Mouse (Mus musculus): ENCODE results near the gene Pnma1. TPM values are rescaled to one million over a fixed set of nuclear protein-coding genes. Genes with fewer than 3 reads are reported as not detected.
A peak's percentile ranks its signal among the peaks of the same experiment; 100 is the strongest.

Gene Pnma1
- total and polyA plus RNA-seq, 3 experiments, result 0.13 to 0.30 TPM; not detected in 1

GRCm38 (mm10) chr12:84114153-84114994, 33.9 kb downstream of the Pnma1 start, which contains the start of gene Dnal1:
TSS of gene Dnal1 (plus strand) at chr12:84114366.
- Histone ChIP-seq H3K79me2 (replicated peaks; ENCODE audit: control insufficient read depth, extremely low read depth, insufficient read depth, poor library complexity, severe bottlenecking) (no peaks in the 10 kb centered on the region), H3K9me3 (replicated peaks; ENCODE audit: low read length) (no peaks in the 10 kb centered on the region), H3K4me3 (replicated peaks in 1 of 3; ENCODE audit: low read depth in 2 of 3, low read length in 2 of 3, poor library complexity in 1 of 3) (peak within 1 kb of the TSS; percentile 58 to 72 (median 70)), H3K27ac (ENCODE audit: insufficient read depth, low read depth) (no peak within 1 kb of the TSS), H3K36me3 (replicated peaks in 1 of 2; ENCODE audit: control insufficient read depth in 1 of 2, insufficient read depth in 1 of 2, low read length in 1 of 2) (no peaks in the 10 kb centered on the region), H3K27me3 (replicated peaks) (no peaks in the 10 kb centered on the region), H3K4me2 (ENCODE audit: insufficient read depth, low read depth, poor library complexity, severe bottlenecking) (peak within 1 kb of the TSS; percentile 92), H3K4me1 (ENCODE audit: control insufficient read depth in 1 of 2, insufficient read depth in 2 of 2) (peaks cover 10 to 19% of the 10 kb centered on the region in 2 experiments), H3K9ac (ENCODE audit: insufficient read depth, low read depth) (peak within 1 kb of the TSS; percentile 50)
- dilution Hi-C loops (cut with MboI; ENCODE audit: extremely low pct_ligation_motif_present, extremely low pct_unique_long_range_greater_than_20kb, low sequenced_read_pairs) (no loop called here), in situ Hi-C loops (cut with MboI; ENCODE audit: low pct_ligation_motif_present, low pct_unique_long_range_greater_than_20kb, low sequenced_read_pairs) (no loop called here)
- TF ChIP-seq NRF1 (IDR thresholded peaks at IDR 0.05; ENCODE audit: low read depth, low read length) (peak; percentile 89), SIN3A (IDR thresholded peaks at IDR 0.05; ENCODE audit: low read length) (peak; percentile 69), NELFE (IDR thresholded peaks at IDR 0.05; ENCODE audit: low read depth, low read length) (0 out of 2 replicates have a peak, but pooled peaks have one; percentile 7), ELF1 (IDR thresholded peaks at IDR 0.05; ENCODE audit: low read depth, low read length) (peak; percentile 20; the same call in 1 of the 2 replicates), USF1 (IDR thresholded peaks at IDR 0.05; ENCODE audit: low read depth, low read length) (no peak), MEF2A (IDR thresholded peaks at IDR 0.05; ENCODE audit: borderline replicate concordance, low read depth, low read length) (no peak), POLR2A (IDR thresholded peaks at IDR 0.05; ENCODE audit: low read depth, low read length) (peak; percentile 25; the same call in 1 of the 2 replicates), MXI1 (IDR thresholded peaks at IDR 0.05; ENCODE audit: low read depth, low read length) (peak; percentile 88), BHLHE40 (IDR thresholded peaks at IDR 0.05; ENCODE audit: low read depth, low read length) (no peak), CHD2 (IDR thresholded peaks at IDR 0.05; ENCODE audit: low read length) (no peak), IRF4 (IDR thresholded peaks at IDR 0.05; ENCODE audit: low read depth, low read length) (0 out of 2 replicates have a peak, but pooled peaks have one; percentile 17), KAT2A (IDR thresholded peaks at IDR 0.05; ENCODE audit: insufficient replicate concordance, low read length) (no peak), HCFC1 (IDR thresholded peaks at IDR 0.05; ENCODE audit: low read depth, low read length) (peak; percentile 9; the same call in 1 of the 2 replicates)
- DNase-seq (ENCODE audit: extremely low read depth), result peak; percentile 91

GRCm38 (mm10) chr12:84113676-84114075, 34.6 kb downstream of the Pnma1 start:
- in situ Hi-C loops (cut with MboI; ENCODE audit: low pct_ligation_motif_present, low pct_unique_long_range_greater_than_20kb, low sequenced_read_pairs), result no loop called here
- H3K9ac ChIP-seq (ENCODE audit: insufficient read depth, low read depth), result peak overlapping the region; percentile 9; the same call in 1 of the 2 replicates
- dilution Hi-C loops (cut with MboI; ENCODE audit: extremely low pct_ligation_motif_present, extremely low pct_unique_long_range_greater_than_20kb, low sequenced_read_pairs), result no loop called here
- TF ChIP-seq KAT2A (IDR thresholded peaks at IDR 0.05; ENCODE audit: insufficient replicate concordance, low read length) (no peak), IRF4 (IDR thresholded peaks at IDR 0.05; ENCODE audit: low read depth, low read length) (0 out of 2 replicates have a peak, but pooled peaks have one; percentile 6), MXI1 (IDR thresholded peaks at IDR 0.05; ENCODE audit: low read depth, low read length) (no peak), ZKSCAN1 (IDR thresholded peaks at IDR 0.05; ENCODE audit: borderline replicate concordance, low read depth, low read length) (no peak), ZMIZ1 (IDR thresholded peaks at IDR 0.05; ENCODE audit: low read depth, low read length) (0 out of 2 replicates have a peak, but pooled peaks have one; percentile 3), ZNF384 (IDR thresholded peaks at IDR 0.05; ENCODE audit: low read depth, low read length) (peak; percentile 68), ETS1 (conservative IDR thresholded peaks at IDR 0.05; ENCODE audit: low read depth, low read length) (no peak), MEF2A (IDR thresholded peaks at IDR 0.05; ENCODE audit: borderline replicate concordance, low read depth, low read length) (no peak)
- H3K27ac ChIP-seq (ENCODE audit: insufficient read depth, low read depth), result no peak overlapping the region
- H3K4me3 ChIP-seq (replicated peaks in 1 of 3; ENCODE audit: low read depth in 2 of 3, low read length in 2 of 3, poor library complexity in 1 of 3), result peak overlapping the region; percentile 20 to 58 (median 42)
- peaks cover 10 to 19% of the 10 kb centered on the region in 2 experiments for H3K4me1 ChIP-seq (ENCODE audit: control insufficient read depth in 1 of 2, insufficient read depth in 2 of 2)
- DNase-seq (ENCODE audit: extremely low read depth), result no peak
- H3K27me3 ChIP-seq (replicated peaks), result no peaks in the 10 kb centered on the region
- H3K36me3 ChIP-seq (replicated peaks in 1 of 2; ENCODE audit: control insufficient read depth in 1 of 2, insufficient read depth in 1 of 2, low read length in 1 of 2), result no peaks in the 10 kb centered on the region
- no peaks in the 10 kb centered on the region for H3K9me3 ChIP-seq (replicated peaks; ENCODE audit: low read length)
- H3K79me2 ChIP-seq (replicated peaks; ENCODE audit: control insufficient read depth, extremely low read depth, insufficient read depth, poor library complexity, severe bottlenecking), result no peaks in the 10 kb centered on the region
- H3K4me2 ChIP-seq (ENCODE audit: insufficient read depth, low read depth, poor library complexity, severe bottlenecking), result peak overlapping the region; percentile 38; the same call in 1 of the 2 replicates

All from CH12.LX (cell line).